Mouse (Mus musculus) left cerebral cortex, postnatal 4 days (tissue): ENCODE results near the gene Pcgf5. TPM values are rescaled to one million over a fixed set of nuclear protein-coding genes. Genes with fewer than 3 reads are reported as not detected.

Experiments
- DNase-seq: peaks from one replicate; pipeline ENCODE4 v3.0.0-alpha.2; 2022
- intact Hi-C: fragments of 180-260 bp; cut with DNase I; formaldehyde crosslinking; loops from one replicate; pipeline ENCODE4 v1.15.1; 2025
- total RNA-seq, 2 experiments: library from RNA; stranded (reverse); gene quantifications; 2 replicates each; pipeline ENCODE4 v1.2.3; 2021

The Pcgf5 gene
- total RNA-seq: 1 to 10 TPM; 6.8 to 8.9 TPM

- intact Hi-C loops: loop anchor here (5.0 kb wide), 1 partner anchor 236 kb away; no protein-coding TSS in a partner anchor
- DNase-seq: peak; percentile 65
Observed at GRCm38 (mm10) chr19:36348161-36348800, at the start of gene Pcgf5. Pcgf5 (plus strand) TSS chr19:36348309.

GRCm38 (mm10) chr19:36305542-36305941 is 42.6 kb upstream of the Pcgf5 start:
- DNase-seq: no peak
- intact Hi-C loops: no loop called here

- no peak for DNase-seq
- intact Hi-C loops: no loop called here
Observed at GRCm38 (mm10) chr19:36314010-36314409, 34.1 kb upstream of the Pcgf5 start.

- intact Hi-C loops: no loop called here
- no peak for DNase-seq
Observed at GRCm38 (mm10) chr19:36319735-36320134, 28.4 kb upstream of the Pcgf5 start.

- no peak for DNase-seq
- intact Hi-C loops: no loop called here
Observed at GRCm38 (mm10) chr19:36321066-36321465, 27.0 kb upstream of the Pcgf5 start.

GRCm38 (mm10) chr19:36323326-36323725 is 24.8 kb upstream of the Pcgf5 start:
- intact Hi-C loops: no loop called here
- DNase-seq: no peak

GRCm38 (mm10) chr19:36328678-36329077 is 19.4 kb upstream of the Pcgf5 start:
- no peak for DNase-seq
- intact Hi-C loops: no loop called here

GRCm38 (mm10) chr19:36347376-36347775 is 733 bp upstream of the Pcgf5 start:
- intact Hi-C loops: loop anchor here (5.0 kb wide), 1 partner anchor 235 kb away; no protein-coding TSS in a partner anchor
- no peak for DNase-seq

DNA sequence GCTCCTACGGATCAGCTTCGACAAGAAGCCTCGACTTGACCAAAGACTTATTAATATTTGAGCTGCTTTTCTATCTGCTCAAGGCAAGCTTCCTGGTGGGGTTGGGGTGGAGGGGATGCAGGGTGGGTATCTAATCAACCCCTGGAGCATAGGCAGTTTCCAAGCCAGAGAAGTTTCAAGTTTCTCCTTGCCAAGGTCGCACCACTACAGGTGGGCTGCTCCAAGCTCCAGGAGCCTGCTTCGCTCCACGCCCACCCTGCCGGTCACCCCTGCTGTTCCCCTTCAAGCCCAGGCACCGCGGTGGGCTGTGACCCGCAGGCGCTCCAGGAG is 313 bp upstream of the Pcgf5 start:
- intact Hi-C loops: loop anchor here (5.0 kb wide), 1 partner anchor 235 kb away; no protein-coding TSS in a partner anchor
- no peak for DNase-seq

DNA sequence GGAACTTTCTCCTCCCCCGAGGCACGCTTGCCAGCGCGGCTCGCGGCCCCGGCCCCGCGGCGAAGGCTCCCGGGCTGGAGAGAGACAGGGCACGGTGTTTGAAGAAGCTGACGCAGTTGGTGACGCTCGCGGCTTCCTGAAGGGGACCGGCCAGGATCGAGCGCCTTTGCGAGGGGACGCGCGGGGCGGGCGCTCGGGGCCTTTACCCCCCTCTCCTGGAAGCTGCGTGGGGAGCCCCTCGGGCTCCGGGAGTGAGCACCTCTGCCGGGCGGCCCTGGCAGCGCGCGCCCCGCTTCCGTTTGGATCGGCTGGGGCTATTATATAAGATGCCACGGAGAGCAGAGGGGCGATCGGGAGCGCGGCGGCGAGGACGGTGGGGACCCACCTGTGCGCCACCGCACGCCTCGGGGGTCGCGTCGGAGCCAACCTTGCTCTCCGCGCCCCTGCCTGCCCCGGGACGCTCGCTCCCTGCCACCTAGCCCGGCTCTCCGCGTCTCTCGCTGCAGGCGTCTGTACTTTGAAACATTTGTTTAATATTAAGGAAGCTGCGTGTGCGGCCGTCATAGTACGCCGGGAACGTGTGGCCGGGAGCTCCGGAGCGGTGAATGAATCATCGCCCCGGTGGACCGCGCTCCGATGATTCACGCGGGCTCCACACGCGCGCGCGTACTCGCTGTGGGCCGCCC is 835 bp downstream of the Pcgf5 start:
- intact Hi-C loops: loop anchor here (5.0 kb wide), 1 partner anchor 237 kb away; no protein-coding TSS in a partner anchor
- DNase-seq: peak; percentile 21

- no peak for DNase-seq
- intact Hi-C loops: loop anchor here (5.0 kb wide), 1 partner anchor 237 kb away; no protein-coding TSS in a partner anchor
Observed at GRCm38 (mm10) chr19:36349487-36349955, 1.4 kb downstream of the Pcgf5 start.

DNA sequence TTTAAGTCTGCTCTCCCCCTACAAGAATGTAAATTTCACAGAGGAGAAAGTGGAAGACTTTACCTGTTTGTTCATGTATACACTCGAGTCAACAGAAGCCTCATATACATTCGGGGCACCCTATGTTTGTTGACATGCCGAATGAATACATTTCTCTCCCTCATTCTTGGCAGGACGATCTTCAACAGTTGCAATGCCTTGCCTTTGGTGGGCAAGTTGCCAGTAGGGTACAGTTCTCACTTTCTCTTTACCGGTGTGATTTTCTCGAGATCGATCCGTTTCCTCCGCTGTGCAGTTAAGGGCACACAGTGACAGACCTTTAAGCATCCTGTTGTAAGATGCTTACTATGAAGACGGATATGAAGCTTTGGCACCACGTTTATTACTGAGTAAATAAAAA is 2.1 kb downstream of the Pcgf5 start:
- intact Hi-C loops: no loop called here
- DNase-seq: peak; percentile 10

DNA sequence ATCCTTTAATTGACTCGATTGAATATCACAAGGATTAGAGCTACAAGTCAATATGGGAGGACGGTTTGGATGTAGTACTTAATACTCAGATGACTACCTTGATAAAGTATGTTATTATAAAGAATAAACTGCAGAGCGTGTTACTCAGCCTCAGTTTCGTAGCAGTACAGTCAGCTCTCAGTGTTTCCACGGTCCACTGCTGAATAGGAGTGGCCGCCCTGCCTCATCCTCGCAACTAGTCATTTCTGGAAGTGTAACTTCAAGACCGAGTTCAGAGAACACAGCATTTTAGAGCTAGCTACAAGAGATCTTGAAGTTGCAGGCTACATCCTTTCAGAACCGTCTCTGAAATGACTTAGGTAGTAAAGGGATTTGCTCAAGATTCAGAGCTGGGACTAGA is 2.8 kb downstream of the Pcgf5 start:
- DNase-seq: no peak
- intact Hi-C loops: no loop called here

GRCm38 (mm10) chr19:36362541-36362940 is 14.4 kb downstream of the Pcgf5 start:
- intact Hi-C loops: no loop called here
- no peak for DNase-seq

DNA sequence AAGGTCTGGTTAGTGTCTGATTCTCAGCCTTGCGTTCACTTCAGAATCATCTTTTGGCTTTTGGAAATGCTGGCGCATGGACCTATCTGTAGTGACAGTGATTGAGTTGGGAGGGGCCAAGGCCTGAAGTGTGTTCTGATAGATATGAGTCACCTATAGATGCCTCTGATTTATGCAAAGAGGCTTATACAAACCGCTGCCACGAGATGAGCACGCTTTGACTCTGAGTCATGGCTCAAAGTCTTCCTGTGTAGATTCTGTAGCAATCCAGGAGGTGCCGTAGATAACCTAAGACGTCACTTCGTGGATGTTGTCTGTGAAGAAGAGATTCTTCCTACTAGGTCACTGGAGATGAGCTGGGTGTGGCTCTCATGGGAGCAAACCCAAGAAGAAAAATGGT is 16.6 kb downstream of the Pcgf5 start:
- intact Hi-C loops: no loop called here
- DNase-seq: no peak

- intact Hi-C loops: no loop called here
- DNase-seq: no peak
Observed at GRCm38 (mm10) chr19:36371478-36371877, 23.4 kb downstream of the Pcgf5 start.

DNA sequence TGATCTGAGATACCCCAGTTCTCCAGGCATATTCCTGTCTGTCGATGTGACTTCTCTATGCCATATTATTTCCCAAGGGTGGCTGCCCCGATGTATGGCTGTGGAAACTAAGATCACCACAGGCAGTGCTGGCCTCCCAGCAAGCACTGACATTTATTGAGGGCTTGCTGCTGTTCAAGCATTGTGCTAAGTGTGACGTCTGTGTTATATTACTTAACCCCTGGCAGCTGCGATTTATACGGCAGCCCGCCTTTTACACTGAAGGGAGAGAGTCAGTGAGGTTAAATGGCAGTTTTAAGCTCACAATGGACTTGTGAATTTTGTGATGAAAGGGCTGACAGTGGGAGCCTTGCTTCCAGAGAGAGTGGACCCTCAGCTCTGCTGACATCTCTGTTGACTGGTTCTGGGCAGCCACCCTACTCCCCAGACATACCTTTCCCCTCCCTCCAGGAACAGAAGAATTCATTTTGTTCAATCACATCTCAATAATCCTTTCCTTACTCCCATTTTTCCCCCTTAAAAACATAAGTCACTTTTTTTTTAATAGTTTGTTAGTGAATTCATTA is 25.0 kb downstream of the Pcgf5 start:
- intact Hi-C loops: no loop called here
- DNase-seq: no peak

DNA sequence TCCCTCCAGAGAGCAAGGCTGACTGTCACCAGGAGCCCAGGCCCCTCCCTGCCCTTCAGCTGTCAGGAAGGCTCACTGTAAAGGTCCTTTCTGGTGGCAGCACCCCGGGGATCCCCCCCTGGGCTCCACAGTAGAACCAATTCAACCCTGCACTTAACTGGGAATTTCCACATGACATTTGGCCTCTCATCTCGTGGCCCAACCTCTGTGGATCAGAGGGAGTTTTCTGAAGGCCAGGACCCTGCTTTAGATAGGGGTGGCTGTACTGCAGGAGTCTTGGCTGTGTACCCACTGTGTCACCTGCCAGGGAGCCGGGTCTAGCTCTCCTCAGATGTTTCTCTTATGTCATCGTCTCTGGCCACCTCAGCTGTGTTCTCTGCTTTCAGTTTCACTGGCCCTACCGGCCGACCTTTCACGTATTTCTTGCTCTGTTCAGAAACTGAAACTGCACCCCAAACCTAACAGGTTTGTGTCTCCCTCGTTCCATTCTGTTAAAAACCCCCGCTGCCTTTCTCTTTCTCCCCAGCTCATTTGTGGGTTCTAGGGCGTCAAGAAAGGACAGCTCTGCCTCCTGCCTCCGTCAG is 27.2 kb downstream of the Pcgf5 start:
- no peak for DNase-seq
- intact Hi-C loops: no loop called here

- DNase-seq: peak; percentile 13
- intact Hi-C loops: no loop called here
Observed at GRCm38 (mm10) chr19:36377729-36378128, 29.6 kb downstream of the Pcgf5 start.

GRCm38 (mm10) chr19:36378511-36379232 is 30.6 kb downstream of the Pcgf5 start:
- DNase-seq: no peak
- intact Hi-C loops: no loop called here

DNA sequence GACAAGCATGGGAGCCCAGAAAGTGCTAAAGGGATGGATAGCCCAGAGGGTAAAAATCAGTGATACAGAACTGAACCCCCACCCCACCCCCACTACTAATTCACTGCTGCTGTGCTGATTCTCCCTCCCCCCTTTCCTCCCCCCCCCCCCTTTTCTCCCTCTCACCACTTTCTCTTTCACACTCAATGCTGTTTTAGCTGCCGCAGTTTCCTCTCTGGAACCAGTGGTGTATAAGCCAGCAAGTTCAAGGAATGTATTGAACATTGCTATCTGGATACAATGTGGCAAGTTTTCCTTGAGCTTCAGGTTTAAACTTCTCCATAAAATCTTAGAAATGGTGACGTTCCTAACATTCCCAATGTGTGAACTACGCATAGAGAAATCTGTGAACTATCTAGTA is 34.8 kb downstream of the Pcgf5 start:
- DNase-seq: no peak
- intact Hi-C loops: no loop called here
